13 mouse cellular contexts compared by ENCODE assay signal in genomic region chr6:143941291-143941785, GRCm38 (mm10).
DNase-seq lines count a peak whose midpoint lies in the region; ATAC-seq and TF ChIP-seq lines count a peak whose summit lies in the region.
"Had no signal": no experiment of that assay in that cellular context is flagged by ENCODE, and none has a peak within 500 bp of the region (broad histone marks: within the 10 kb centered on the region; RNA-seq: fewer than 3 reads in every experiment).

No protein-coding gene starts in this region.

- ATAC-seq in forebrain, embryonic 11.5 days (replicated peaks; ENCODE audit: low FRiP score), result peak; percentile 91
- ATAC-seq in midbrain, embryonic 11.5 days (ENCODE audit: low FRiP score), result peak; percentile 85

- no peak overlapping the region for H3K9ac ChIP-seq in forebrain, embryonic 11.5 days (ENCODE audit: low read length)
- no peak overlapping the region for H3K9ac ChIP-seq in midbrain, embryonic 11.5 days (ENCODE audit: low read length)
- H3K9ac ChIP-seq: neural tube, embryonic 13.5 days had no signal

- TF ChIP-seq CTCF in brain, embryonic 14.5 days (IDR thresholded peaks at IDR 0.05; ENCODE audit: borderline replicate concordance, extremely low read depth, insufficient read depth, insufficient read length), result no peak
- no peak for TF ChIP-seq CTCF in thymus, adult 2 months (IDR thresholded peaks at IDR 0.05; ENCODE audit: borderline replicate concordance, control insufficient read depth, extremely low read depth, insufficient read depth, low read length, poor library complexity)

- H3K27ac ChIP-seq in forebrain, embryonic 11.5 days (ENCODE audit: low read depth, low read length), result peak overlapping the region; percentile 64; the same call in 1 of the 2 replicates
- H3K27ac ChIP-seq in midbrain, embryonic 11.5 days (ENCODE audit: low read depth, low read length), result peak overlapping the region; percentile 27; the same call in 1 of the 2 replicates
- H3K27ac ChIP-seq in thymus, adult 2 months (ENCODE audit: control insufficient read depth, insufficient read depth, low read length), result no peak overlapping the region
- H3K27ac ChIP-seq: layer of hippocampus, adult 2 months; neural tube, embryonic 13.5 days had no signal

- H3K4me1 ChIP-seq in forebrain, embryonic 11.5 days (replicated peaks; ENCODE audit: control insufficient read depth, insufficient read depth, low read length), result peaks cover 6% of the 10 kb centered on the region; the same call in 1 of the 2 replicates
- peaks cover 8% of the 10 kb centered on the region for H3K4me1 ChIP-seq in midbrain, embryonic 11.5 days (ENCODE audit: control insufficient read depth, insufficient read depth, low read length)
- H3K4me1 ChIP-seq in thymus, adult 2 months (replicated peaks; ENCODE audit: control insufficient read depth, insufficient read depth, low read length), result no peaks in the 10 kb centered on the region
- H3K4me1 ChIP-seq: neural tube, embryonic 13.5 days had no signal

- no peaks in the 10 kb centered on the region; the same call in 1 of the 2 replicates for H3K36me3 ChIP-seq in forebrain, embryonic 11.5 days (ENCODE audit: control insufficient read depth, insufficient read depth, low read length)
- no peaks in the 10 kb centered on the region for H3K36me3 ChIP-seq in midbrain, embryonic 11.5 days (ENCODE audit: control insufficient read depth, insufficient read depth, low read length)
- no peaks in the 10 kb centered on the region for H3K36me3 ChIP-seq in thymus, adult 2 months (ENCODE audit: control insufficient read depth, insufficient read depth, low read length)
- H3K36me3 ChIP-seq: neural tube, embryonic 13.5 days had no signal

- 8% methylated on average over 8 of the region's 8 CpGs for WGBS in forebrain, embryonic 11.5 days
- 8% methylated on average over 8 of the region's 8 CpGs for WGBS in midbrain, embryonic 11.5 days
- WGBS in thymus, adult 2 months, result 94% methylated on average over 8 of the region's 8 CpGs

- no peak overlapping the region for H3K4me3 ChIP-seq in forebrain, embryonic 11.5 days (ENCODE audit: low read depth, low read length)
- H3K4me3 ChIP-seq in midbrain, embryonic 11.5 days (ENCODE audit: low read depth, low read length), result no peak overlapping the region
- no peak overlapping the region for H3K4me3 ChIP-seq in thymus, adult 2 months (ENCODE audit: control insufficient read depth, insufficient read depth, low read length)
- H3K4me3 ChIP-seq: layer of hippocampus, adult 2 months; neural tube, embryonic 13.5 days had no signal

- TF ChIP-seq POLR2A in brain, embryonic 14.5 days (IDR thresholded peaks at IDR 0.05; ENCODE audit: borderline replicate concordance, extremely low read depth, insufficient read depth, insufficient read length, poor library complexity, severe bottlenecking), result no peak
- no peak for TF ChIP-seq POLR2A in thymus, adult 2 months (IDR thresholded peaks at IDR 0.05; ENCODE audit: control insufficient read depth, extremely low read depth, insufficient read depth, low read length, poor library complexity)

- DNase-seq in heart, adult 11 months, result peak; percentile 41
- DNase-seq in heart, postnatal 14 days, result no peak
- DNase-seq in brain, embryonic 14.5 days (ENCODE audit: low read depth), result peak; percentile 94
- peak; percentile 67 for DNase-seq in forebrain, embryonic 11.5 days (ENCODE audit: low spot score)
- DNase-seq in midbrain, embryonic 11.5 days (ENCODE audit: low spot score, missing footprints), result peak; percentile 89
- no peak for DNase-seq in urinary bladder, postnatal 4 days (ENCODE audit: low spot score in 2 of 2)
- no peak for DNase-seq in adrenal gland, adult (ENCODE audit: inconsistent age in 2 of 2, low spot score in 1 of 2)
- no peak for DNase-seq in thymus, adult 2 months
- DNase-seq: adrenal gland, postnatal 25 days; cerebellum, adult 8-10 months; lung, postnatal 10 days had no signal

- no peaks in the 10 kb centered on the region for H3K27me3 ChIP-seq in forebrain, embryonic 11.5 days (ENCODE audit: control insufficient read depth, insufficient read depth, low read length)
- no peaks in the 10 kb centered on the region for H3K27me3 ChIP-seq in midbrain, embryonic 11.5 days (ENCODE audit: control insufficient read depth, insufficient read depth, low read length)
- H3K27me3 ChIP-seq in thymus, adult 2 months (ENCODE audit: control insufficient read depth, insufficient read depth, low read length), result no peaks in the 10 kb centered on the region
- H3K27me3 ChIP-seq: neural tube, embryonic 13.5 days had no signal

- no peaks in the 10 kb centered on the region for H3K9me3 ChIP-seq in forebrain, embryonic 11.5 days (ENCODE audit: control insufficient read depth, low read length)
- H3K9me3 ChIP-seq in midbrain, embryonic 11.5 days (ENCODE audit: control insufficient read depth, low read length), result no peaks in the 10 kb centered on the region
- H3K9me3 ChIP-seq: neural tube, embryonic 13.5 days had no signal

- H3K4me2 ChIP-seq in forebrain, embryonic 11.5 days (ENCODE audit: low read depth, low read length, severe bottlenecking), result no peak overlapping the region
- no peak overlapping the region for H3K4me2 ChIP-seq in midbrain, embryonic 11.5 days
- H3K4me2 ChIP-seq: neural tube, embryonic 13.5 days had no signal

- intact Hi-C loops in heart, postnatal 14 days (cut with DNase I), result no loop called here

Comparison
In these comparisons a context has a peak if more than half of its experiments do, and no peak if none do; other contexts are left out.
1. DNase-seq: peak in heart, adult 11 months (single experiment), brain, embryonic 14.5 days (single experiment), forebrain, embryonic 11.5 days (single experiment) and midbrain, embryonic 11.5 days (single experiment); none in heart, postnatal 14 days (0 of 2), urinary bladder, postnatal 4 days (0 of 2), adrenal gland, adult (0 of 2) and thymus, adult 2 months (single experiment).